Mouse (Mus musculus) intestine, embryonic 14.5 days (tissue): ENCODE results near the gene Svbp. TPM values are rescaled to one million over a fixed set of nuclear protein-coding genes. Genes with fewer than 3 reads are reported as not detected.

Experiments
- ATAC-seq: fragments of 200-750 bp; cut with Nextera tagmentation; replicated peaks from 2 replicates; pipeline ENCODE4 v1.8.0; 2017; ENCODE audit warnings: low read depth, moderate number of reproducible peaks, moderate TSS enrichment, moderate library complexity; ENCODE audit not compliant: low FRiP score, low TSS enrichment
- DNase-seq: peaks from one replicate; pipeline ENCODE4 v3.0.0-alpha.2; 2018; ENCODE audit warnings: low spot score
- H3K27ac ChIP-seq: fragments of 300-500 bp; sonication (generic); 2 replicates; pipeline ENCODE4 v1.5.1; 2014; ENCODE audit warnings: low read depth, mild to moderate bottlenecking, control low read depth
- H3K27me3 ChIP-seq: fragments of 300-500 bp; sonication (generic); replicated peaks from 2 replicates; pipeline ENCODE4 v1.6.1; 2014; ENCODE audit warnings: low read length, control low read depth; ENCODE audit not compliant: control insufficient read depth, insufficient read depth
- H3K36me3 ChIP-seq: fragments of 300-500 bp; sonication (generic); 2 replicates; pipeline ENCODE4 v1.6.1; 2014; ENCODE audit warnings: low read length, control low read depth; ENCODE audit not compliant: control insufficient read depth, insufficient read depth
- H3K4me1 ChIP-seq: fragments of 300-500 bp; sonication (generic); replicated peaks from 2 replicates; pipeline ENCODE4 v1.6.1; 2014; ENCODE audit warnings: low read length, control low read depth, mixed read lengths; ENCODE audit not compliant: control insufficient read depth, insufficient read depth
- H3K4me2 ChIP-seq: fragments of 300-500 bp; sonication (generic); 2 replicates; pipeline ENCODE4 v1.6.1; 2014; ENCODE audit warnings: low read length
- H3K4me3 ChIP-seq: fragments of 300-500 bp; sonication (generic); 2 replicates; pipeline ENCODE4 v1.5.1; 2014; ENCODE audit warnings: low read depth, low read length, control low read depth, mixed read lengths
- H3K9ac ChIP-seq: fragments of 300-500 bp; sonication (generic); 2 replicates; pipeline ENCODE4 v1.6.1; 2014; ENCODE audit warnings: mild to moderate bottlenecking, low read length
- H3K9me3 ChIP-seq: fragments of 300-500 bp; sonication (generic); 2 replicates; pipeline ENCODE4 v1.6.1; 2016; ENCODE audit warnings: low read length, control low read depth; ENCODE audit not compliant: control insufficient read depth
- WGBS: fragments of 180-500 bp; shearing (Covaris S2); extraction: QIAGEN DNeasy Blood & Tissue Kit; methylation state at CpG from one replicate; pipeline ENCODE4 v1.1.7; 2014; 5-methylcytosine and 5-hydroxymethylcytosine counted together
- polyA plus RNA-seq: library from polyadenylated mRNA; unstranded; fragments of >200 nt; fragmentation: Nextera tagmentation; extraction: Ambion mirVana; gene quantifications from 2 replicates; pipeline ENCODE4 v1.2.1, GENCODE M21; 2014

The Svbp gene
- polyA plus RNA-seq, 1 experiment from 2014 or later: 143 TPM

DNA sequence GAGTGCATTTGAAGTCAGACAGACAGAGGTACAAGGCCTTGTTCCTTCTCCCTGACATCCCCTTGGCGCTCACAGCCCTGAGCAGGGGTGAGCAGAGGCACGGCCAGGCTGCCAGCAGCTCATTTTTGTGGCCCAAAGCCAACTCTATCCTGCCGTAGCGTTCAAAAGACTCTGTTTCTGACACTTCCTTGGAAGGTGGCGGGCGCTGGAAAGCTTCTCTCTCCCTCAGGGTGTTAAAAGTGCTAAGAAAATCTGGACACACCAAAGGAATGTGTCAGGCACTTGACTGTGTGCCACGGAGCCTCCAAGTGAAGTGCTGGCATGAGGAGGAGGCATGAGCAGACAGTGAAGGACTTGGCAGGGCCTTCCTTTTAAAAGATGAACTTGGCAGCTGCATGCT, 50.5 kb downstream of the Svbp start:
- DNase-seq: no peak
- Histone ChIP-seq H3K27ac (no peak overlapping the region), H3K4me3 (no peak overlapping the region), H3K9ac (no peak overlapping the region), H3K36me3 (peaks cover 66% of the 10 kb centered on the region), H3K9me3 (no peaks in the 10 kb centered on the region), H3K4me1 (no peaks in the 10 kb centered on the region), H3K4me2 (no peak overlapping the region), H3K27me3 (no peaks in the 10 kb centered on the region)
- whole genome bisulfite sequencing: 75% methylated on average over 7 of the region's 7 CpGs
- no peak for ATAC-seq

DNA sequence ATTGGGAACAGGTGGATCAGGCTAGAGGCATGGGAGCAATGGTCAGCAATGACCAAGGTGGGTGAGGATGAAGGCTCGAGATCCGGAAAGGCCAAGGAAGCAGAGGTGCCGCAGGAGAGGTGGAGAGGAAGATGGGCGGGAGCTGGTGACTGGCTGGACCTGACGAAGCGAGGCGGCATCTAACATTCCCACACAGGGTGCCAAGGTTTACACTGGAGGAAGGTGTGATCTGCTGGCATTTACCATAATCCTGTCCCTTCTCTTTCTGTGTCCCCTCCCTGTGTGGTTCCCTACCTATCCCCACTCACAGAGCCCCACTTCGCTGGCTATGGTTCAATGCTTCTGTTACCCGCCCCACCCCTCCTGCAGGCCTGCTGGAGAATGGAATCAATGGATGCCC, 50.9 kb downstream of the Svbp start:
- no peak for DNase-seq
- 85% methylated on average over 9 of the region's 9 CpGs for WGBS
- peaks cover 62% of the 10 kb centered on the region for H3K36me3 ChIP-seq

DNA sequence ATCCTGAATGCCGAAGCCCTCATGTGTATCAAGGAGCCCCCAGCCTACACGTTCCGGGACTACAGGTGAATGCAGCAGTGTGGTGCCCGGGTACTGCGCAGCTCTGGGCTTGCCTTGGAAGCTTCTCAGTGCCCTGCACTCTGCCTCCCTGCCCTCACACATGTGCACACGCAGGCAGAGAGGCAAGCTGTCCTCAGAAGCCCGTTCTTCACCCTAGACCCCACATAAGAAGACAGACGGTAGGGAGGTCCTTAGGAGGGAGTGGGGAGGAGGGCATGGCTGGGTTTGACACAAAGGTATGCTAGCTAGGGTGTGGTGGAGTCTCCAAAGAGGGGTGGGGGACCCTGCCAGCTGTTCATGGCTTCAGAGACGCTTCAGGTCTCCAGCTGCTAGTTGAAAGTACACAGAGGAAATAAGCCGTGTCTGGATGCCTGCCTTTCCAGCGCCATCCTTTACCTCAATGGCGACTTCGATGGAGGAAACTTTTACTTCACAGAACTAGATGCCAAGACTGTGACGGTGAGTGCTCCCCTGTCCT, 51.7 kb downstream of the Svbp start:
- Histone ChIP-seq H3K4me1 (no peaks in the 10 kb centered on the region), H3K4me3 (no peak overlapping the region), H3K36me3 (peaks cover 54% of the 10 kb centered on the region), H3K27ac (no peak overlapping the region), H3K9ac (no peak overlapping the region), H3K4me2 (no peak overlapping the region), H3K27me3 (no peaks in the 10 kb centered on the region), H3K9me3 (no peaks in the 10 kb centered on the region)
- no peak for DNase-seq
- ATAC-seq: no peak
- WGBS: 78% methylated on average over 14 of the region's 14 CpGs

More for the DNA sequence above, 50.9 kb downstream of the Svbp start:
- Histone ChIP-seq H3K9me3 (no peaks in the 10 kb centered on the region), H3K4me3 (no peak overlapping the region), H3K4me2 (no peak overlapping the region), H3K27me3 (no peaks in the 10 kb centered on the region), H3K4me1 (no peaks in the 10 kb centered on the region), H3K27ac (no peak overlapping the region), H3K9ac (no peak overlapping the region)
- ATAC-seq: no peak

DNA sequence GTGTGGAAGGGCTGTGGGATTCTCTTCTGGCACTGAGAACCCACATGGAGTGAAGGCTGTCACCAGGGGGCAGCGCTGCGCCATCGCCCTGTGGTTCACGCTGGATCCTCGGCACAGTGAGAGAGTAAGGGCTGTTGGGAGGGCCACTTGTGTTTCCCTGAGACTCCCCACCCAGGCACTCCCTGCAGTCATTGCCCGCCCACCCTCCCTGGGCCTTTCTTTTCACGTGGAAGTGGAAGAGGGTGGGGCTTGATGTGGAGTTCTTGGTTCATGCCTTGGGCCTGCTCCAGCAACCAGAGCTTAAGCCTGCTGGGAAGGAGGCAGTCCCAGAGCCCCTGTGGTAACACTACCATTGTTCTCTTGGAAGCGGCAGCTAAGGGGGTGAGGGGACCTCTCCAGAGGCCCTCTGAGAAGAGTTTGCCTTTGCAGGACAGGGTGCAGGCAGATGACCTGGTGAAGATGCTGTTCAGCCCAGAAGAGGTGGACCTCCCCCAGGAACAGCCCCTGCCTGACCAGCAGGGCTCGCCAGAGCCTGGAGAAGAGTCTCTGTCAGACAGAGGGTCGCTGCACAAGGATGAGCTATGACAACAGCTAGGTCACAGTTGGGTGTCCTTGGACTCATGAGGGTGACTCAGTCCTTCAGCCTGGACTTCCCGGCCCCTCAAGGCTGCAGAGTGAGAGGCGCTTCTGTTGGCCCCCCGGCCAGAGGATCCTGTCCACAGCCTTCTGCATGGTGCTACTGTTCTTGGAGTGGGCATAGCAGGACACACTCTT, 52.5 kb downstream of the Svbp start:
- Histone ChIP-seq H3K4me2 (no peak overlapping the region), H3K27me3 (no peaks in the 10 kb centered on the region), H3K9ac (no peak overlapping the region), H3K36me3 (peaks cover 51% of the 10 kb centered on the region), H3K4me3 (no peak overlapping the region), H3K27ac (no peak overlapping the region), H3K9me3 (no peaks in the 10 kb centered on the region), H3K4me1 (no peaks in the 10 kb centered on the region; the same call in 1 of the 2 replicates)
- ATAC-seq (0 out of 2 replicates have a peak, but pooled peaks have one; percentile 20), DNase-seq (peak; percentile 81)
- WGBS: 34% methylated on average over 13 of the region's 13 CpGs

DNA sequence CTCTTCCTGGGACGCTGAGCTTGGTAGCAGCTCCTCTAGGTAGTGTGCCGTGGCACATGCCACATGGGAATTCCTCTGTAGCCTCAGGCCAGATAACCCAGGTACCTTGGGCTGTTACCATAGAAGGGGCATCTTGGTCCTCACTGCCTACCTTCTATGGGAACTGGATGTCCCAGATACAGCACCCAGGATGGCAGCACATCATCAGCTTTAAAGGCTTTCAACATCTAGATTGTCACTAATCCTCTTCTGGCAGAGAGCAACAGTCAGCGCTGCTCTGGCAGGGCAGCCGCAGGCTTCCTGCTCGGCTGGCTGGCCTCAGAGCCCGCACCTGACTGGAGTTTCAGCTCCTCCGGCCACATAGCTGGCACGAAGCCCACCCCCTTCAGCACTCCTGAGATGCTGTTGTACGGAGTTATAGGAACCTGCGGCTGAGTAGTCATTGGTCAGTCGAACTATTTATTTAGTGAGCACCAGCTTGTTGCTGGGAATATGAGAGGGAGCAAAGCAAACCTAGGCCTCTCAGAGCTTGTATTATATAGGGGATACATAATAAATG, 53.4 kb downstream of the Svbp start:
- H3K4me2 ChIP-seq: no peak overlapping the region
- H3K4me1 ChIP-seq: no peaks in the 10 kb centered on the region; the same call in 1 of the 2 replicates
- 88% methylated on average over 11 of the region's 11 CpGs for WGBS
- no peak overlapping the region for H3K9ac ChIP-seq
- H3K9me3 ChIP-seq: no peaks in the 10 kb centered on the region
- H3K27me3 ChIP-seq: no peaks in the 10 kb centered on the region
- H3K27ac ChIP-seq: no peak overlapping the region
- no peak for DNase-seq
- ATAC-seq: no peak
- peaks cover 45% of the 10 kb centered on the region for H3K36me3 ChIP-seq
- no peak overlapping the region for H3K4me3 ChIP-seq

Other genes with a start within 250 kb of the Svbp start
- gene Lao1, start 233.7 kb upstream of the Svbp start, polyA plus RNA-seq: not detected in 2 replicates
- 131 and 132 TPM in 2 replicates for gene Slc2a1, start 86.6 kb upstream of the Svbp start, polyA plus RNA-seq
- gene Zfp691, start 21.1 kb upstream of the Svbp start, polyA plus RNA-seq: 6.7 and 7.7 TPM in 2 replicates
- 0.34 and 0.42 TPM in 2 replicates for gene Ermap, start 5.3 kb upstream of the Svbp start, polyA plus RNA-seq
- not detected in 2 replicates for gene Tmem269, start 22.9 kb downstream of the Svbp start, polyA plus RNA-seq
- gene AU022252, start 37.4 kb downstream of the Svbp start, polyA plus RNA-seq: 27.0 and 28.4 TPM in 2 replicates
- gene P3h1, start 37.6 kb downstream of the Svbp start, polyA plus RNA-seq: 35.7 and 38.2 TPM in 2 replicates
- gene Cldn19, start 60.1 kb downstream of the Svbp start, polyA plus RNA-seq: not detected in 2 replicates
- gene Ybx1, start 99.3 kb downstream of the Svbp start, polyA plus RNA-seq: 678 and 713 TPM in 2 replicates
- 106 and 110 TPM in 2 replicates for gene Ppih, start 125.2 kb downstream of the Svbp start, polyA plus RNA-seq
- gene Ccdc30, start 220.2 kb downstream of the Svbp start, polyA plus RNA-seq: 4.1 and 5.1 TPM in 2 replicates
- 36.5 and 39.8 TPM in 2 replicates for gene Ppcs, start 227.1 kb downstream of the Svbp start, polyA plus RNA-seq
- 0.12 and 0.28 TPM in 2 replicates for gene Zmynd12, start 227.5 kb downstream of the Svbp start, polyA plus RNA-seq